Mouse (Mus musculus): ENCODE results near the gene Ogfr. TPM values are rescaled to one million over a fixed set of nuclear protein-coding genes. Genes with fewer than 3 reads are reported as not detected.
A peak's percentile ranks its signal among the peaks of the same experiment; 100 is the strongest.

Gene Ogfr
- polyA plus RNA-seq, 1 experiment from 2014 or later, result 25.1 TPM

GRCm38 (mm10) chr2:180600569-180601021, 11.6 kb downstream of the Ogfr start:
- no peak overlapping the region for H3K27ac ChIP-seq (replicated peaks)
- H3K9me3 ChIP-seq (replicated peaks), result no peaks in the 10 kb centered on the region
- no peak overlapping the region for H3K9ac ChIP-seq
- no peaks in the 10 kb centered on the region for H3K4me1 ChIP-seq (replicated peaks)
- WGBS (ENCODE audit: insufficient replicate concordance), result 29% methylated on average over 9 of the region's 9 CpGs
- peaks cover 1% of the 10 kb centered on the region; the same call in 1 of the 2 replicates for H3K36me3 ChIP-seq (replicated peaks)
- H3K27me3 ChIP-seq, result peaks cover 34% of the 10 kb centered on the region
- H3K4me2 ChIP-seq, result no peak overlapping the region
- H3K4me3 ChIP-seq (replicated peaks), result no peak overlapping the region
- no peak for ATAC-seq (ENCODE audit: insufficient read depth)

- WGBS (ENCODE audit: insufficient replicate concordance), result 61% methylated on average over 6 of the region's 6 CpGs
- Histone ChIP-seq H3K27me3 (peaks cover 4% of the 10 kb centered on the region), H3K4me1 (replicated peaks) (no peaks in the 10 kb centered on the region), H3K9me3 (replicated peaks) (no peaks in the 10 kb centered on the region), H3K27ac (replicated peaks) (no peak overlapping the region), H3K9ac (no peak overlapping the region), H3K4me2 (no peak overlapping the region), H3K4me3 (replicated peaks) (no peak overlapping the region), H3K36me3 (replicated peaks) (no peaks in the 10 kb centered on the region)
- ATAC-seq (ENCODE audit: insufficient read depth), result no peak
Observed at GRCm38 (mm10) chr2:180604781-180605180, 15.7 kb downstream of the Ogfr start.

GRCm38 (mm10) chr2:180610283-180610682, 21.2 kb downstream of the Ogfr start:
- Histone ChIP-seq H3K4me2 (no peak overlapping the region), H3K27me3 (no peaks in the 10 kb centered on the region), H3K4me3 (replicated peaks) (no peak overlapping the region), H3K27ac (replicated peaks) (peak overlapping the region; percentile 64), H3K36me3 (replicated peaks) (no peaks in the 10 kb centered on the region), H3K9ac (no peak overlapping the region), H3K4me1 (replicated peaks) (peaks cover 2% of the 10 kb centered on the region; the same call in 1 of the 2 replicates), H3K9me3 (replicated peaks) (no peaks in the 10 kb centered on the region)
- peak; percentile 80 for ATAC-seq (ENCODE audit: insufficient read depth)
- WGBS (ENCODE audit: insufficient replicate concordance), result 48% methylated on average over 4 of the region's 4 CpGs

GRCm38 (mm10) chr2:180611882-180612281, 22.8 kb downstream of the Ogfr start:
- no peak for ATAC-seq (ENCODE audit: insufficient read depth)
- Histone ChIP-seq H3K27ac (replicated peaks) (no peak overlapping the region), H3K4me2 (no peak overlapping the region), H3K4me1 (replicated peaks) (peaks cover 2% of the 10 kb centered on the region; the same call in 1 of the 2 replicates), H3K9me3 (replicated peaks) (no peaks in the 10 kb centered on the region), H3K36me3 (replicated peaks) (no peaks in the 10 kb centered on the region), H3K27me3 (no peaks in the 10 kb centered on the region), H3K9ac (no peak overlapping the region), H3K4me3 (replicated peaks) (no peak overlapping the region)
- WGBS (ENCODE audit: insufficient replicate concordance), result 66% methylated on average over 2 of the region's 2 CpGs

- Histone ChIP-seq H3K9me3 (replicated peaks) (peaks cover 10% of the 10 kb centered on the region), H3K27me3 (peaks cover 65% of the 10 kb centered on the region), H3K27ac (replicated peaks) (no peak overlapping the region), H3K4me3 (replicated peaks) (peak overlapping the region; percentile 22), H3K9ac (no peak overlapping the region), H3K4me2 (peak overlapping the region; percentile 45), H3K36me3 (replicated peaks) (no peaks in the 10 kb centered on the region), H3K4me1 (replicated peaks) (no peaks in the 10 kb centered on the region)
- WGBS (ENCODE audit: insufficient replicate concordance), result 4% methylated on average over 111 of the region's 112 CpGs
- peak; percentile 42 for ATAC-seq (ENCODE audit: insufficient read depth)
Observed at GRCm38 (mm10) chr2:180641576-180642554, 52.8 kb downstream of the Ogfr start.

GRCm38 (mm10) chr2:180642555-180643260, 53.7 kb downstream of the Ogfr start, which contains the start of gene Tcfl5:
Gene Tcfl5, minus strand, starts transcription at chr2:180642708.
- peak within 1 kb of the TSS; percentile 45 for H3K4me2 ChIP-seq
- no peaks in the 10 kb centered on the region for H3K36me3 ChIP-seq (replicated peaks)
- 5% methylated on average over 38 of the region's 56 CpGs for WGBS (ENCODE audit: insufficient replicate concordance)
- no peak for ATAC-seq (ENCODE audit: insufficient read depth)
- no peaks in the 10 kb centered on the region for H3K4me1 ChIP-seq (replicated peaks)
- H3K9ac ChIP-seq, result no peak within 1 kb of the TSS
- H3K4me3 ChIP-seq (replicated peaks), result peak within 1 kb of the TSS; percentile 22
- H3K9me3 ChIP-seq (replicated peaks), result peaks cover 10% of the 10 kb centered on the region
- H3K27ac ChIP-seq (replicated peaks), result no peak within 1 kb of the TSS
- peaks cover 66% of the 10 kb centered on the region for H3K27me3 ChIP-seq

GRCm38 (mm10) chr2:180643626-180644025, 54.6 kb downstream of the Ogfr start:
- no peak for ATAC-seq (ENCODE audit: insufficient read depth)
- H3K27ac ChIP-seq (replicated peaks), result no peak overlapping the region
- peaks cover 64% of the 10 kb centered on the region for H3K27me3 ChIP-seq
- no peaks in the 10 kb centered on the region for H3K36me3 ChIP-seq (replicated peaks)
- H3K4me3 ChIP-seq (replicated peaks), result no peak overlapping the region
- H3K4me2 ChIP-seq, result no peak overlapping the region
- no peaks in the 10 kb centered on the region for H3K4me1 ChIP-seq (replicated peaks)
- H3K9ac ChIP-seq, result no peak overlapping the region
- peaks cover 10% of the 10 kb centered on the region for H3K9me3 ChIP-seq (replicated peaks)

Other genes with a start within 250 kb of the Ogfr start
- gene Slco4a1, start 133.0 kb upstream of the Ogfr start, polyA plus RNA-seq (2015; fragmentation: Nextera tagmentation; extraction: Ambion mirVana), result 0.54 and 0.69 TPM in 2 replicates
- 0.06 TPM in 2 replicates for gene Ntsr1, start 89.3 kb upstream of the Ogfr start, polyA plus RNA-seq (2015; fragmentation: Nextera tagmentation; extraction: Ambion mirVana)
- 8.7 and 8.8 TPM in 2 replicates for gene Mrgbp, start 7.9 kb upstream of the Ogfr start, polyA plus RNA-seq (2015; fragmentation: Nextera tagmentation; extraction: Ambion mirVana)
- gene Col9a3, start 8.5 kb downstream of the Ogfr start, polyA plus RNA-seq (2015; fragmentation: Nextera tagmentation; extraction: Ambion mirVana), result 1.4 and 3.5 TPM in 2 replicates
- 0.05 TPM in 1 of 2 replicates, not detected in the other for gene Tcfl5, start 53.5 kb downstream of the Ogfr start, polyA plus RNA-seq (2015; fragmentation: Nextera tagmentation; extraction: Ambion mirVana)
- 11.7 and 13.1 TPM in 2 replicates for gene Dido1, start 120.8 kb downstream of the Ogfr start, polyA plus RNA-seq (2015; fragmentation: Nextera tagmentation; extraction: Ambion mirVana)
- gene Gid8, start 120.9 kb downstream of the Ogfr start, polyA plus RNA-seq (2015; fragmentation: Nextera tagmentation; extraction: Ambion mirVana), result 117 TPM in 2 replicates
- gene Slc17a9, start 136.0 kb downstream of the Ogfr start, polyA plus RNA-seq (2015; fragmentation: Nextera tagmentation; extraction: Ambion mirVana), result 8.1 and 10.0 TPM in 2 replicates
- gene Bhlhe23, start 187.7 kb downstream of the Ogfr start, polyA plus RNA-seq (2015; fragmentation: Nextera tagmentation; extraction: Ambion mirVana), result not detected in 2 replicates